Mouse (Mus musculus) left cerebral cortex, postnatal 10 days (tissue): ENCODE measurements around the gene 4930513O06Rik. TPM values are rescaled to one million over a fixed set of nuclear protein-coding genes. Genes with fewer than 3 reads are reported as not detected.

Experiments
- DNase-seq, 2 experiments: peaks; one replicate each; pipeline ENCODE4 v3.0.0; 2021 to 2022; ENCODE audit warnings: low spot score in 2 of 2, mixed read lengths in 1 of 2; ENCODE audit errors: extremely low spot score in 1 of 2
- intact Hi-C: fragments of 180-260 bp; cut with DNase I; formaldehyde crosslinking; loops from one replicate; pipeline ENCODE4 v1.15.1; 2025
- total RNA-seq, 2 experiments: library from RNA; stranded (reverse); gene quantifications; 2 replicates each; pipeline ENCODE4 v1.2.3; 2021

Gene 4930513O06Rik
- total RNA-seq = not detected

DNA sequence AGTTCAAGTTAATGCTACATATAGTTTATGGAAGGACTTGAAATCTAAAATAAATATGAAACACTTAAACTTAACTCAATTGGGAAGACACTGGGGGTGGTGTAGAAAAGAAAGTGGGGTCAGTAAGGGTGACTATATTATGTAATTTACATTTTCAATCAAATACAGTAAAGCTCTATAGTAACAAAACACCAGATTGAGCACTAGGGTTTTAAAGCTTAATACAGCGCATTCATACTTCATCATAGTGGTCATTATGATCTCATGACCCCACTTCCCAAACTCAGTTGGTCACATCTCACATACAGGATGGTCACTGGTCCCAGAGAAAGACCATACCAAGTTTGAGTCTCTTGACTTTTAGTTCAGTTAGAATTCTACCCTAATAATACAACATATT lies at the start of gene 4930513O06Rik:
Gene 4930513O06Rik, plus strand, starts transcription at position 301 of the 400 bp plus-strand sequence.
- no peak for DNase-seq
- intact Hi-C loops = no loop called here

DNA sequence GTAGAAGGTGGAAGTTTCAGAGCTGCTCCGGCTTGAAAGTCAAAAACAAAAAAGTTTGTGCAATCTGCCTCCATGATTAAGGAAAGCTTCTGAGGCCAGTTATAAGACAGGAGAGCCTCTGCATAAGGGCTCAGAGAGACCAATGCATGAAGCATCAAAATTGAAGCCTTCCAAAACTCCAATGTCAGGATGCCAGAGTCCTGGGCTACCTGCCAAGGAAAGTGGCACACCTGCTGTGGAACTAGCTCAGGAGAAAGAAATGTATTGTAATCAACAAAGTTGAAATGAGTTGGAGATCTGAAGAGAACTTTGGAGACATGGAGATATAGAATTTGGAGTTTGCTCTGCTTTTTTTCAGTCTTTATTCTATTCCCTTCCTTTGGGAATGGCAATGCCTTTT lies 48.4 kb upstream of the 4930513O06Rik start:
- DNase-seq = no peak
- intact Hi-C loops = no loop called here

DNA sequence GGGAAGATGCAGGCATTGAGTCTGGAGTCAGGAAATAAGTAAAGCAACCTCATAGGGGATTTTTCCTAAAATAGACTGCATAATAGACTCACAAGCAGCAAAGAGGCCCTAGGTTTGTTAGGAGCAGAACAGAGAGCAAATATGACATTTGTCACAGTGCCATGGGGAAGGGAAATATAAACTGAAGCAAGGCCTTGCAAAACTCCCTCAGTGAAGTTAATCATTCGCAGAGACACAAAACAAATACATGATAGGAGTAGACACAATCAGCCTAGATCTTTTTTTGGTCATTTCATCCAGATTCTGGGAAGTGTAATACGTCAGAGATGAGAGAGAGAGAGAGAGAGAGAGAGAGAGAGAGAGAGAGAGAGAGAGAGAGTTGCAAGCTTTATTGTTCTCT lies 46.7 kb upstream of the 4930513O06Rik start:
- DNase-seq = no peak

GRCm38 (mm10) chrX:139041148-139041547 lies 44.9 kb upstream of the 4930513O06Rik start:
- intact Hi-C loops = no loop called here
- DNase-seq = no peak

More for the DNA sequence above, 46.7 kb upstream of the 4930513O06Rik start:
- intact Hi-C loops = no loop called here

GRCm38 (mm10) chrX:139051976-139052375 lies 34.1 kb upstream of the 4930513O06Rik start:
- DNase-seq = no peak
- intact Hi-C loops = no loop called here

DNA sequence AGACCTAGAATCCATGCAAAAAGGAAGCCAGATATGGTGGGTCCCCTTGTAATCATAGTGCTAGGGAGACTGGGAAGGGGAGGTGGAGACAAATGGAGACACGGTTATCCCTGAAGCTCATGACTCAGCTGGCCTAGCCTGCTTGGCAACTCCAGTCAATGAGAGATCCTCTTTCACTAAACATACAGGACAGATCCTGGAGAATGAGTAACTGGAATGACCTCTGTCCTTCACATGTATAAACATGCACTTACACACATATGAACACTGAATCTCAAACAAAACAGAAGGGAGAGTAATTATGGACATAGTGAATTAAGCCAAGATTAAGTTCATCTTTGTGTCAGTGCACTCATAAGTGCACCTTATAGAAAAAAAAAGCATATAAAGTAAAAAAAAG lies 32.9 kb upstream of the 4930513O06Rik start:
- intact Hi-C loops = no loop called here
- no peak for DNase-seq

DNA sequence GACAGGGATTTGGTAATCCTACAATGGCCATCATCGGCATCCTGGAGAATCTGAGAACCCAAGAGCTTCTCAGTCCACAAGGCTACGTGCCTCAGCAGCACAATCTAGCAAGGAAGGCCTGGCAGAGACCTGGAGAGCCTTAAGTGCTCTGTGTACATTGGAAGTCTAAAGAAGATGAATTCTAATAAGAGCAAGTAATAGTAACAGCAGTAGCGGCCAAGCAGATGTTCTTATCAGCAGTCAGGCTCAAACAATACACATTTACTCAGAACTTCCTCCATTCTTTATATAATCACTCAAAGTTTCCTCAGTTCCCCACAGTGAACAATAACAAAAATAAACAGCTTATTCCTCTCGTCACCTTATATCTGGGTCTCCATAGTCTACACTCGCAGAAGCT lies 22.0 kb upstream of the 4930513O06Rik start:
- intact Hi-C loops = no loop called here

GRCm38 (mm10) chrX:139078493-139078892 lies 7.5 kb upstream of the 4930513O06Rik start:
- intact Hi-C loops = no loop called here
- no peak for DNase-seq

More for the DNA sequence above, 22.0 kb upstream of the 4930513O06Rik start:
- no peak for DNase-seq

GRCm38 (mm10) chrX:139085077-139085476 lies 966 bp upstream of the 4930513O06Rik start, which contains the start of gene Serpina7:
Gene Serpina7 (minus strand): TSS chrX:139085236.
- no peak for DNase-seq
- intact Hi-C loops = no loop called here

GRCm38 (mm10) chrX:139097197-139097596 lies 11.2 kb downstream of the 4930513O06Rik start:
- intact Hi-C loops = no loop called here
- DNase-seq = no peak

DNA sequence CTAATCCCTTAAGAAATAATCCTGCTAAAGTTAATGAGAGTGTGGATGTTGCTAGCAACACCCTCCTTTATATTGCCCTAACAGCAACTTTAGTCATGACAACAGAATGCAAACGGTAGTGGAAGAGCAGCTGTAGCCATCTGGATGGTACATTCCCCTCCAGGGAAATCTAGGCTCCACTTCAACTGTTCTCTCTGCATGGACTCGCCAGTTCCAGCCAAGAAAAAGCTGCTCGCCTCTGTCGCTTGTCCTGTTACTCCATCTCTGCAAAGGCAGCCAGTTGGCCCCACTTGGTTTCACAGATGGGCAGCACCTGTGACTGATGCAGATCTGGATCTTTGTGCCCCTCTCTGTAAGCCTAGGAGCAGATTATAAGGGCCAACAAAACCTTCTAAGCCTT lies 48.0 kb downstream of the 4930513O06Rik start:
- DNase-seq = no peak
- intact Hi-C loops = no loop called here

Other genes with a start within 250 kb of the 4930513O06Rik start
- under 1 TPM; 0.15 to 0.18 TPM for gene Nrk, start 171.8 kb upstream of the 4930513O06Rik start, total RNA-seq
- gene Serpina7, start 1.0 kb upstream of the 4930513O06Rik start, total RNA-seq = not detected
- not detected for gene 4933428M09Rik, start 93.0 kb downstream of the 4930513O06Rik start, total RNA-seq
- gene Mum1l1, start 123.8 kb downstream of the 4930513O06Rik start, total RNA-seq = 1 to 10 TPM; 4.0 to 5.5 TPM
- gene Trap1a, start 247.4 kb downstream of the 4930513O06Rik start, total RNA-seq = not detected